Mouse (Mus musculus) heart, embryonic 14.5 days (tissue): ENCODE measurements at regions not wholly inside any gene's neighbourhood (a gene's known extent, or its start where the extent isn't known, plus 50 kb on each side); places are given as distances from the start of the nearest gene placed in this dataset.
A peak's percentile ranks its signal among the peaks of the same experiment; 100 is the strongest.

Source experiments
- ATAC-seq: fragments of 200-750 bp; cut with Nextera tagmentation; 2 replicates; pipeline ENCODE4 v1.8.0; 2017; ENCODE audit warnings: low read depth, moderate TSS enrichment; ENCODE audit not compliant: insufficient number of reproducible peaks, insufficient read depth, low FRiP score
- H3K27ac ChIP-seq, 2 experiments: fragments of 200-500 bp in 1 of 2; fragments of 300-500 bp in 1 of 2; sonication (generic) in 1 of 2; replicated peaks in 1 of 2; 2 replicates each; pipeline ENCODE4 v1.5.1; 2012 to 2014; ENCODE audit warnings: low read depth in 2 of 2, low read length in 2 of 2, control low read depth in 1 of 2, mild to moderate bottlenecking in 1 of 2, mixed read lengths in 1 of 2; ENCODE audit not compliant: control insufficient read depth in 1 of 2, insufficient read depth in 1 of 2
- H3K27me3 ChIP-seq: fragments of 300-500 bp; sonication (generic); 2 replicates; pipeline ENCODE4 v1.6.1; 2014; ENCODE audit warnings: mild to moderate bottlenecking, low read length, control low read depth; ENCODE audit not compliant: control insufficient read depth, insufficient read depth
- H3K36me3 ChIP-seq: fragments of 300-500 bp; sonication (generic); 2 replicates; pipeline ENCODE4 v1.6.1; 2014; ENCODE audit warnings: mild to moderate bottlenecking, control low read depth, low read length, mixed read lengths; ENCODE audit not compliant: control insufficient read depth, insufficient read depth
- H3K4me1 ChIP-seq, 2 experiments: fragments of 200-500 bp in 1 of 2; fragments of 300-500 bp in 1 of 2; sonication (generic) in 1 of 2; 2 replicates each; pipeline ENCODE4 v1.6.1; 2012 to 2014; ENCODE audit warnings: low read length in 2 of 2, control low read depth in 1 of 2, mixed read lengths in 1 of 2; ENCODE audit not compliant: control insufficient read depth in 2 of 2, insufficient read depth in 2 of 2
- H3K4me2 ChIP-seq: fragments of 300-500 bp; sonication (generic); 2 replicates; pipeline ENCODE4 v1.6.1; 2014; ENCODE audit warnings: mild to moderate bottlenecking, low read length
- H3K4me3 ChIP-seq, 2 experiments: fragments of 200-500 bp in 1 of 2; fragments of 300-500 bp in 1 of 2; sonication (generic) in 1 of 2; 2 replicates each; pipeline ENCODE4 v1.5.1; 2012 to 2014; ENCODE audit warnings: low read length in 2 of 2, mild to moderate bottlenecking in 2 of 2, control low read depth in 1 of 2, low read depth in 1 of 2, moderate library complexity in 1 of 2; ENCODE audit not compliant: control insufficient read depth in 1 of 2, insufficient read depth in 1 of 2
- H3K9ac ChIP-seq: fragments of 300-500 bp; sonication (generic); 2 replicates; pipeline ENCODE4 v1.6.1; 2014; ENCODE audit warnings: mild to moderate bottlenecking, low read length
- H3K9me3 ChIP-seq: fragments of 300-500 bp; sonication (generic); 2 replicates; pipeline ENCODE4 v1.6.1; 2016; ENCODE audit warnings: low read length, control low read depth; ENCODE audit not compliant: control insufficient read depth
- WGBS: fragments of 180-500 bp; shearing (Covaris S2); extraction: QIAGEN DNeasy Blood & Tissue Kit; methylation state at CpG from one replicate; pipeline ENCODE4 v1.1.7; 2014; 5-methylcytosine and 5-hydroxymethylcytosine counted together

- Histone ChIP-seq H3K36me3 (no peaks in the 10 kb centered on the region), H3K9me3 (no peaks in the 10 kb centered on the region), H3K4me3 (no peak overlapping the region), H3K4me2 (no peak overlapping the region), H3K4me1 (peaks cover 25 to 29% of the 10 kb centered on the region in 2 experiments), H3K9ac (no peak overlapping the region), H3K27me3 (no peaks in the 10 kb centered on the region), H3K27ac (no peak overlapping the region)
- no peak for ATAC-seq
- WGBS, result 75% methylated on average over 24 of the region's 24 CpGs
Measured at GRCm38 (mm10) chr10:42094274-42095000, 76.2 kb upstream of the Armc2 start.

DNA sequence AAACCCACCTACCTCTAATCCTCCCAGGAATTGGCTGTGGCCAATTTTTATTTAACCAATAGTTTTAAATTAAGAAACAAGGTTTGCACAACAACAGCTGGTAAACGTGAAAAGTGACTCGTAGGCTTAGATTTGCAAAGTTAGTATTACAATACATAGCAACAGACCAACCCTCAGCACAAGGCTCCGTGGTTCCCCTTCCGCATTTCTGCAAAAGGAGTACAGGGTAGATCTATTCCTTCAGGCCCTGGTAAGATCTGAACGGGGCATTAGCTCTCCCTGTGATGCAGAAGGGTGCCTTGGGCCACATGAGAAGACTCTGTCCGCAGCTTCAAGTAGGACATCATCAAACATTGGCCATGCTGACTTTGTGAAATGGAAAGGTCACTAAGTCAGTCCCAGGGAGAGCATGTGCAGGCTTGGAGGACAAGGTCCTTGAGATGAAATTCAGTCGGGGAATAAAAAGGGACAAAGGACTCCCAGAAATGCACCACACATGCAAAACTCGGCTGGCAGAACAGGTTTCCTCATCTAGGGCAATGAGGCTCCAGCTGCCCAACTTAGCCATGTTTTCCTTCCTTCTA is 75.0 kb upstream of the Armc2 start:
- Histone ChIP-seq H3K27ac (0 out of 4 replicates have a peak overlapping the region, but pooled peaks of 1 of the 2 experiments have one; percentile 66), H3K4me1 (peaks cover 35 to 40% of the 10 kb centered on the region in 2 experiments)
- ATAC-seq, result no peak

DNA sequence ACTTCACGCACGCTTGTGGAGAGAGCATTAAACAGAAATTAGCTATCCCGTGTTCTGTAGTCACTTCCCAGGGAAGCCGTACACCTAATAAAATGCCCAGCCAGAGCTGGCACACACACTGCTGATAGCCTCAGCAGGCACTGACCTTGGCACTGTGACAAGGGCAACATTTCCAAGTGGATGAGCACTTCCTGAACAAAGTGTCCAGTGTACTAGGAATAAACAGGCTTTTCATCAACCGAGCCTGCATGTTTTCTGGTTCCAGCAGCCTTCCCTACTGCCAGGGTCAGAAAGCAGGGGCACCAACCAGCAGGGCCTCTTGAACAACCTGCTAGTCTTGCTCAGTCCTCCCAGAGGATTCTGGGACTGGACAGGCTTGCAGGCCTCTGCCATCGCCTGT is 74.3 kb upstream of the Armc2 start:
- H3K36me3 ChIP-seq, result no peaks in the 10 kb centered on the region
- H3K4me2 ChIP-seq, result no peak overlapping the region
- H3K4me3 ChIP-seq, result no peak overlapping the region
- no peak overlapping the region; the same call in 1 of the 2 replicates for H3K9ac ChIP-seq
- H3K9me3 ChIP-seq, result no peaks in the 10 kb centered on the region
- H3K27me3 ChIP-seq, result no peaks in the 10 kb centered on the region
- ATAC-seq, result no peak
- peaks cover 35 to 40% of the 10 kb centered on the region in 2 experiments for H3K4me1 ChIP-seq
- WGBS, result 42% methylated on average over 6 of the region's 6 CpGs
- peak overlapping the region; percentile 28 to 66 for H3K27ac ChIP-seq

More for the DNA sequence above, 75.0 kb upstream of the Armc2 start:
- Histone ChIP-seq H3K27me3 (no peaks in the 10 kb centered on the region), H3K4me3 (no peak overlapping the region), H3K4me2 (no peak overlapping the region), H3K36me3 (no peaks in the 10 kb centered on the region), H3K9ac (no peak overlapping the region), H3K9me3 (no peaks in the 10 kb centered on the region)
- 85% methylated on average over 8 of the region's 8 CpGs for WGBS

DNA sequence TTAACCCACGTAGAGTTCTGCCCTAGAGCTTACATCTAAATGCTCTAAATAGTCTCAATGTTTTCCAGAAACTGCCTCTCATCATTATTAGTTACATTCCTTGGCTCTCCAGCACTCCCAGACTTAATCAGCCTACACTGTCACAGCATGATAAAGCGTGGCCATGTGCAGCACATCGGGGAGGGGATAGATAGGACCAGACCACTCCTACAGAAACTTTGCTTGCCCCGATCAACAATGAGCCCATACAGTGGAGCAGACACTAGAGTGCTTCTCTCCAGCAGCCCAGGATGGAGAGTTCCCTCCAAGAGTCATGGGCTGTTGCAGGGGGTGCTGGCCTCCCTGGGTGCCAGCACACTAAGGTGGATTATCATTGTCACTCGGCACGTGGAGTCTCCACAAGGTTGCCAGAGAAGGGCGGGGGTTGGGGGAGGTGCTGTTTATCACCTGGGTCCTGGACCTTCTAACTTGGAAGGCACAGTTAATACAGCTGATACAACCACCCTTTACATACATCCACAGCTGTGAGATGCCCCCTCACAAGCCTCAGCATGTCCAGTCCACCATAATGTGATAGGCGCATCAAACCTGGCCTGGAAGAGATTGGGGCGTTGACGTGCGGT is 73.4 kb upstream of the Armc2 start:
- Histone ChIP-seq H3K9me3 (no peaks in the 10 kb centered on the region), H3K9ac (no peak overlapping the region), H3K36me3 (no peaks in the 10 kb centered on the region), H3K4me3 (no peak overlapping the region), H3K27ac (peak overlapping the region in 1 of 2 experiments; percentile 66; a peak in 2 of 4 replicates), H3K4me2 (no peak overlapping the region), H3K4me1 (peaks cover 35 to 40% of the 10 kb centered on the region in 2 experiments), H3K27me3 (no peaks in the 10 kb centered on the region)
- 42% methylated on average over 11 of the region's 11 CpGs for WGBS
- ATAC-seq, result 0 out of 2 replicates have a peak, but pooled peaks have one; percentile 11

DNA sequence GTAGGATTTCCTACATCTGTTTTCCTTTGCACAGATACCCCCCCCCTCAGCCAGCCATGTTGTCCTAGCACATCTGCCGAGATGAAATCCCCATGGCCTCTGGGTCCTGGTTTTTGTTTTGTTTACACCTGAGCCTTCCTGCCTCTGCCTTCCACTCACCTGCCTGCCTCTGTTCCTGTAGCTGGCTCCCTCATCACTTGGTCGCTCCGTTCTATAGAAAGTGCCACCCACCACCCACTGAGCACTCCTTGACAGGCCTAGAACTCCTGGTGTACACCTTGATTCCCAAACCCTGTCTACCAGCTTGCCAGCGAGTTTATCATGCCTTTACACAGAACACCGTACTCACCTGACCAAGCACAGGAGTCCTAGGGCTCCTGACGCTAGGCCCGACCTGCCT is 72.6 kb upstream of the Armc2 start:
- no peak overlapping the region for H3K9ac ChIP-seq
- H3K4me3 ChIP-seq, result no peak overlapping the region
- ATAC-seq, result no peak
- H3K36me3 ChIP-seq, result no peaks in the 10 kb centered on the region
- H3K9me3 ChIP-seq, result no peaks in the 10 kb centered on the region
- H3K4me2 ChIP-seq, result no peak overlapping the region
- H3K4me1 ChIP-seq, result peaks cover 33 to 40% of the 10 kb centered on the region in 2 experiments
- H3K27ac ChIP-seq, result peak overlapping the region; percentile 8 to 66; a peak in 1 of 4 replicates
- no peaks in the 10 kb centered on the region for H3K27me3 ChIP-seq
- WGBS, result 94% methylated on average over 7 of the region's 7 CpGs

- Histone ChIP-seq H3K4me2 (no peak overlapping the region), H3K27me3 (no peaks in the 10 kb centered on the region), H3K9ac (no peak overlapping the region), H3K36me3 (no peaks in the 10 kb centered on the region), H3K4me3 (no peak overlapping the region), H3K4me1 (peaks cover 33 to 40% of the 10 kb centered on the region in 2 experiments), H3K27ac (no peak overlapping the region), H3K9me3 (peaks cover 5% of the 10 kb centered on the region)
- no peak for ATAC-seq
- 67% methylated on average over 3 of the region's 3 CpGs for WGBS
Measured at GRCm38 (mm10) chr10:42090147-42090546, 71.9 kb upstream of the Armc2 start.

DNA sequence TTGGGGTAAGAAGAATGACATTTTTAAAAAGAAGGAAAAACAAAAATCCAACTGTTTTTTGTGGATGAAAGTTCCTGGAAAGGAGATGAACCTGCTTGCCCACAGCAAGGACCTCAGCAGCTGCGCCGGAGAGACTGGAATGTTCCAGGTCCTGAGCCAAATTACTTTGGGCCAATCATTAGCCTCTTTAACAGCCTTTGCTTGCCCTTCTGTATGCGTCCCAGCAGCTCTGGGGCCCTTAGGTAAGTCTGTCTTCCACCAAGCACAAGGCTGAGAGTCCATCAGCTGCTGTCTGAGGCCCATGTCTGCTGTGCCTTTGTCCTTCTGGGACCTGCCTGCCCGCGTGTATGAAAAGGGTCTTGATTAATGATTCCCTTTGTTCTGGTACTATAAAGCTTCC is 71.4 kb upstream of the Armc2 start:
- Histone ChIP-seq H3K27ac (no peak overlapping the region), H3K4me2 (no peak overlapping the region), H3K9me3 (peaks cover 6% of the 10 kb centered on the region), H3K36me3 (no peaks in the 10 kb centered on the region), H3K4me3 (no peak overlapping the region), H3K27me3 (no peaks in the 10 kb centered on the region), H3K9ac (no peak overlapping the region), H3K4me1 (peaks cover 33 to 40% of the 10 kb centered on the region in 2 experiments)
- 72% methylated on average over 5 of the region's 5 CpGs for WGBS
- no peak for ATAC-seq
